Mouse (Mus musculus): ENCODE measurements around the gene Kif3c.
A peak's percentile ranks its signal among the peaks of the same experiment; 100 is the strongest.

Kif3c gene

GRCm38 (mm10) chr12:3364508-3365448 is at the start of gene Kif3c:
TSS of gene Kif3c (plus strand) at chr12:3365132.
- peak; percentile 77 to 86 for DNase-seq (ENCODE audit: low spot score in 2 of 2)

- no peak for DNase-seq (ENCODE audit: low spot score in 2 of 2)
Observed at GRCm38 (mm10) chr12:3316083-3316482, 48.8 kb upstream of the Kif3c start.

GRCm38 (mm10) chr12:3316937-3317336 is 48.0 kb upstream of the Kif3c start:
- DNase-seq (ENCODE audit: low spot score in 2 of 2): no peak

GRCm38 (mm10) chr12:3319377-3319776 is 45.6 kb upstream of the Kif3c start:
- DNase-seq (ENCODE audit: low spot score in 2 of 2): no peak

GRCm38 (mm10) chr12:3323241-3323640 is 41.7 kb upstream of the Kif3c start:
- peak; percentile 20 to 27 for DNase-seq (ENCODE audit: low spot score in 2 of 2)

GRCm38 (mm10) chr12:3325232-3325631 is 39.7 kb upstream of the Kif3c start:
- DNase-seq (ENCODE audit: low spot score in 2 of 2): no peak

GRCm38 (mm10) chr12:3329677-3330076 is 35.3 kb upstream of the Kif3c start:
- DNase-seq (ENCODE audit: low spot score in 2 of 2): no peak

GRCm38 (mm10) chr12:3338931-3339330 is 26.0 kb upstream of the Kif3c start:
- DNase-seq (ENCODE audit: low spot score in 2 of 2): no peak

GRCm38 (mm10) chr12:3344155-3344554 is 20.8 kb upstream of the Kif3c start:
- no peak for DNase-seq (ENCODE audit: low spot score in 2 of 2)

- DNase-seq (ENCODE audit: low spot score in 2 of 2): no peak
Observed at GRCm38 (mm10) chr12:3345038-3345437, 19.9 kb upstream of the Kif3c start.

GRCm38 (mm10) chr12:3347682-3348081 is 17.2 kb upstream of the Kif3c start:
- DNase-seq (ENCODE audit: low spot score in 2 of 2): no peak

- DNase-seq (ENCODE audit: low spot score in 2 of 2): no peak
Observed at GRCm38 (mm10) chr12:3349387-3349786, 15.5 kb upstream of the Kif3c start.

- no peak for DNase-seq (ENCODE audit: low spot score in 2 of 2)
Observed at GRCm38 (mm10) chr12:3350136-3350535, 14.8 kb upstream of the Kif3c start.

- no peak for DNase-seq (ENCODE audit: low spot score in 2 of 2)
Observed at GRCm38 (mm10) chr12:3352216-3352615, 12.7 kb upstream of the Kif3c start.

- DNase-seq (ENCODE audit: low spot score in 2 of 2): no peak
Observed at GRCm38 (mm10) chr12:3355068-3355467, 9.9 kb upstream of the Kif3c start.

GRCm38 (mm10) chr12:3356824-3357223 is 8.1 kb upstream of the Kif3c start:
- no peak for DNase-seq (ENCODE audit: low spot score in 2 of 2)

GRCm38 (mm10) chr12:3359302-3359701 is 5.6 kb upstream of the Kif3c start:
- DNase-seq (ENCODE audit: low spot score in 2 of 2): peak; percentile 79 to 92

GRCm38 (mm10) chr12:3360043-3360442 is 4.9 kb upstream of the Kif3c start:
- no peak for DNase-seq (ENCODE audit: low spot score in 2 of 2)

GRCm38 (mm10) chr12:3364076-3364475 is 856 bp upstream of the Kif3c start:
- no peak for DNase-seq (ENCODE audit: low spot score in 2 of 2)

GRCm38 (mm10) chr12:3365449-3366189 is 687 bp downstream of the Kif3c start:
- peak in 1 of 2 experiments; percentile 27 for DNase-seq (ENCODE audit: low spot score in 2 of 2)

- DNase-seq (ENCODE audit: low spot score in 2 of 2): no peak
Observed at GRCm38 (mm10) chr12:3366190-3366956, 1.4 kb downstream of the Kif3c start.

GRCm38 (mm10) chr12:3366957-3367260 is 2.0 kb downstream of the Kif3c start:
- DNase-seq (ENCODE audit: low spot score in 2 of 2): no peak
